ENCODE assay signal across 1 mouse cellular context in the genomic region with DNA sequence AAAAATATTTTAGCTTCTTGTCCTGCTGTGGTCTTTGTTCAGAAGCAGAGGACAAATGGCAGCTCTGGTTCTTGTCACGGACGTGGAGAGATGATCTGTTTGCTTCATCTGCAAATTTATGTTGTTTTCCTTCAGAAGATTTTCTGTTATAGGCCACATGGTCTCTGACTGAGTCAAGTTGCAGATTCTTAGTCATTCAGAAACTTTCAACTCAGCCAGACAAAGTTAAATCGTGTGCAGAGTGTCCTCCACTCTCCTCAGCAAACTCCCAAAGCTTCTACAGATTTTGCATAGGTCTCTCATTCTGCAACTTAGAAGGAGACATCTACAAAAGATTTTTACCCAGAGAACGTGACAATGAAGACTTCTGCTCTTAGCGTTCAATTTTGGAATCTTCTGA.
TF ChIP-seq lines count a peak whose summit lies in the region.

No protein-coding gene starts in this region.

TF ChIP-seq in CH12.LX, 34 proteins besides CTCF, POLR2A, EP300 and RAD21 (continued from another document):
- TF ChIP-seq TBP (conservative IDR thresholded peaks at IDR 0.05; ENCODE audit: low read depth, low read length): no peak
TF ChIP-seq in CH12.LX: peak in this region for 14.
